Mouse (Mus musculus): ENCODE measurements around the gene Il1r2.

DNA sequence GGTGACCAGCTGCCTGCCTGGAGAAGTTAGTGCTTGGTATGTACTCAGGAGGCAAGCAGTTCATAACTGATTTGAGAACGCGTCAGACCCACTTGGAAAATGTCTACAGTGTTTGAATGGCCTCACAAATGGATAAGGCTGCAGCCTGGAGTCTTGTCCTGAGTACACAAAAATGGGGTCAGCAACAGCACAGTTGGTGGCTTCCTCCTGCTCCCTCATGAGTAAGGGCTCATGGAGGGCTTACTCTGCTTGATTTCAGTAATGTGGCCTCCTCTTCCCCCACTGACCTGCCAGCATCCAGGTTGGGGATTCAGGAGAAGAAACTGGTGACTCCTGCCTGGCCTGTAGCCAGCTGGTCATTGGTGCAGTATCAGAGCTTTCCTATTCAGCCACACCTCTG is 42.3 kb upstream of the Il1r2 start:
- TF ChIP-seq CTCF (IDR thresholded peaks at IDR 0.05; ENCODE audit: extremely low read depth, insufficient read length, insufficient replicate concordance, low read depth, low read length) (no peak), POLR2A (IDR thresholded peaks at IDR 0.05; ENCODE audit: low read depth, low read length) (no peak)
